Comparison of ENCODE assay signal across 17 mouse cellular contexts in genomic region chr11:100810516-100810915, GRCm38 (mm10). TPM values are rescaled to one million over a fixed set of nuclear protein-coding genes. Genes with fewer than 3 reads are reported as not detected.
DNase-seq lines count a peak whose midpoint lies in the region; ATAC-seq lines count a peak whose summit lies in the region.
"Had no signal": no experiment of that assay in that cellular context is flagged by ENCODE, and none has a peak within 500 bp of the region (broad histone marks: within the 10 kb centered on the region; RNA-seq: fewer than 3 reads in every experiment).

No protein-coding gene starts in this region.

- no peak overlapping the region for H3K4me3 ChIP-seq in embryonic facial prominence, embryonic 10.5 days
- H3K4me3 ChIP-seq in heart, embryonic 16.5 days (ENCODE audit: low read length) = no peak overlapping the region
- H3K4me3 ChIP-seq: hindbrain, embryonic 15.5 days; liver, embryonic 13.5 days; myocyte had no signal

- no peak overlapping the region for H3K4me2 ChIP-seq in heart, embryonic 16.5 days (ENCODE audit: low read depth, low read length)
- H3K4me2 ChIP-seq: hindbrain, embryonic 15.5 days; liver, embryonic 13.5 days had no signal

- 43% methylated on average over 9 of the region's 9 CpGs for WGBS in embryonic facial prominence, embryonic 10.5 days
- 42% methylated on average over 9 of the region's 9 CpGs for WGBS in heart, embryonic 16.5 days

- peak overlapping the region; percentile 1; the same call in 1 of the 2 replicates for H3K27ac ChIP-seq in embryonic facial prominence, embryonic 10.5 days (replicated peaks)
- peak overlapping the region; percentile 60 for H3K27ac ChIP-seq in heart, embryonic 16.5 days (ENCODE audit: low read length)
- H3K27ac ChIP-seq: hindbrain, embryonic 15.5 days; liver, embryonic 13.5 days had no signal

- no peaks in the 10 kb centered on the region; the same call in 1 of the 2 replicates for H3K36me3 ChIP-seq in embryonic facial prominence, embryonic 10.5 days (replicated peaks)
- H3K36me3 ChIP-seq in heart, embryonic 16.5 days (ENCODE audit: control insufficient read depth, insufficient read depth) = peaks cover 12% of the 10 kb centered on the region
- H3K36me3 ChIP-seq: hindbrain, embryonic 15.5 days had no signal

- peak; percentile 42 for DNase-seq in gastrocnemius, postnatal 14 days
- no peak for DNase-seq in gastrocnemius, postnatal 10 days
- peak; percentile 48 for DNase-seq in embryonic facial prominence, embryonic 10.5 days (ENCODE audit: low spot score)
- peak; percentile 49 to 84 for DNase-seq in kidney, postnatal 25 days
- DNase-seq in T-cell, adult 2 months (ENCODE audit: low spot score) = no peak
- no peak for DNase-seq in left cerebral cortex, postnatal 10 days (ENCODE audit: extremely low spot score in 1 of 2, low spot score in 2 of 2)
- DNase-seq: adrenal gland, postnatal 36 days; layer of hippocampus, adult 9-11 months; liver, embryonic 13.5 days; lung, postnatal 10 days; right cerebral cortex, postnatal 25 days had no signal

- no peaks in the 10 kb centered on the region for H3K9me3 ChIP-seq in embryonic facial prominence, embryonic 10.5 days
- 0 out of 2 replicates have a peak, but pooled peaks cover 7% of the 10 kb centered on the region for H3K9me3 ChIP-seq in heart, embryonic 16.5 days (replicated peaks; ENCODE audit: control insufficient read depth, low read length)
- H3K9me3 ChIP-seq: hindbrain, embryonic 15.5 days; liver, embryonic 13.5 days had no signal

- ATAC-seq in heart, embryonic 16.5 days (replicated peaks; ENCODE audit: extremely low read depth, insufficient read depth, low FRiP score) = 0 out of 2 replicates have a peak, but pooled peaks have one; percentile 28
- no peak for ATAC-seq in inflammation-experienced regulatory T-cells, adult 6 months

- no peaks in the 10 kb centered on the region for H3K27me3 ChIP-seq in embryonic facial prominence, embryonic 10.5 days (replicated peaks; ENCODE audit: low read depth, poor library complexity, severe bottlenecking)
- no peaks in the 10 kb centered on the region for H3K27me3 ChIP-seq in heart, embryonic 16.5 days (ENCODE audit: control insufficient read depth, insufficient read depth, low read length)
- H3K27me3 ChIP-seq: hindbrain, embryonic 15.5 days; liver, embryonic 13.5 days had no signal

- no peak overlapping the region for H3K9ac ChIP-seq in heart, embryonic 16.5 days (ENCODE audit: low read length)
- H3K9ac ChIP-seq: hindbrain, embryonic 15.5 days; liver, embryonic 13.5 days had no signal

- intact Hi-C loops in gastrocnemius, postnatal 14 days (cut with DNase I; ENCODE audit: low total_unique reads) = no loop called here
- intact Hi-C loops in left cerebral cortex, postnatal 10 days (cut with DNase I) = no loop called here

- peaks cover 17% of the 10 kb centered on the region for H3K4me1 ChIP-seq in embryonic facial prominence, embryonic 10.5 days
- peaks cover 21% of the 10 kb centered on the region for H3K4me1 ChIP-seq in heart, embryonic 16.5 days (ENCODE audit: control insufficient read depth, insufficient read depth, low read length)
- H3K4me1 ChIP-seq: hindbrain, embryonic 15.5 days had no signal

RNA-seq across cellular contexts. Expression of gene Ghdc, which starts 39.8 kb away (rescaled TPM):
- 1 to 10 TPM; 5.6 to 7.1 TPM for total RNA-seq in gastrocnemius, postnatal 14 days (2021)
- total RNA-seq in gastrocnemius, postnatal 10 days (2021) = 1 to 10 TPM; 7.7 to 8.4 TPM
- 3.3 and 3.7 TPM in 2 replicates for polyA plus RNA-seq in embryonic facial prominence, embryonic 10.5 days (2016; fragmentation: Nextera tagmentation; extraction: Ambion mirVana)
- polyA plus RNA-seq in heart, embryonic 16.5 days (2015; fragmentation: Nextera tagmentation; extraction: Ambion mirVana) = 7.1 and 7.7 TPM in 2 replicates
- polyA plus RNA-seq in inflammation-experienced regulatory T-cells, adult 6 months (2017; shearing (Covaris generic)) = 1 to 10 TPM; 1.7 to 2.6 (median 2.1) TPM
- 1 to 10 TPM; 5.9 to 7.6 TPM for total RNA-seq in left cerebral cortex, postnatal 10 days (2021)

RNA-seq across cellular contexts. Expression of gene Stat5b, which starts 40.0 kb away (rescaled TPM):
- 100 to 1,000 TPM in 1 of 2 experiments, 10 to 100 TPM in 1; 100.0 to 110 TPM for total RNA-seq in gastrocnemius, postnatal 14 days (2021)
- total RNA-seq in gastrocnemius, postnatal 10 days (2021) = 100 to 1,000 TPM; 107 to 114 TPM
- polyA plus RNA-seq in embryonic facial prominence, embryonic 10.5 days (2016; fragmentation: Nextera tagmentation; extraction: Ambion mirVana) = 14.4 and 14.9 TPM in 2 replicates
- polyA plus RNA-seq in heart, embryonic 16.5 days (2015; fragmentation: Nextera tagmentation; extraction: Ambion mirVana) = 31.3 and 36.5 TPM in 2 replicates
- polyA plus RNA-seq in inflammation-experienced regulatory T-cells, adult 6 months (2017; shearing (Covaris generic)) = 10 to 100 TPM; 25.2 to 40.4 (median 33.7) TPM
- total RNA-seq in left cerebral cortex, postnatal 10 days (2021) = 10 to 100 TPM; 12.4 to 13.4 TPM

RNA-seq across cellular contexts. Expression of gene Hcrt, which starts 47.8 kb away (rescaled TPM):
- not detected for total RNA-seq in gastrocnemius, postnatal 14 days (2021)
- total RNA-seq in gastrocnemius, postnatal 10 days (2021) = not detected
- not detected in 2 replicates for polyA plus RNA-seq in embryonic facial prominence, embryonic 10.5 days (2016; fragmentation: Nextera tagmentation; extraction: Ambion mirVana)
- polyA plus RNA-seq in heart, embryonic 16.5 days (2015; fragmentation: Nextera tagmentation; extraction: Ambion mirVana) = not detected in 2 replicates
- not detected for polyA plus RNA-seq in inflammation-experienced regulatory T-cells, adult 6 months (2017; shearing (Covaris generic))
- under 1 TPM in 1 of 2 experiments, not detected in 1; 0.86 TPM for total RNA-seq in left cerebral cortex, postnatal 10 days (2021)
- total RNA-seq: adrenal gland, postnatal 36 days; gastrocnemius, adult 18-20 months had no signal
- polyA plus RNA-seq: forebrain, embryonic 11.5 days; liver, embryonic 13.5 days; myocyte had no signal

RNA-seq across cellular contexts. Expression of gene Stat5a, which starts 48.6 kb away (rescaled TPM):
- 10 to 100 TPM; 17.9 to 21.5 TPM for total RNA-seq in gastrocnemius, postnatal 14 days (2021)
- 10 to 100 TPM; 29.6 to 32.7 TPM for total RNA-seq in gastrocnemius, postnatal 10 days (2021)
- 1.7 and 1.9 TPM in 2 replicates for polyA plus RNA-seq in embryonic facial prominence, embryonic 10.5 days (2016; fragmentation: Nextera tagmentation; extraction: Ambion mirVana)
- 10.1 and 15.1 TPM in 2 replicates for polyA plus RNA-seq in heart, embryonic 16.5 days (2015; fragmentation: Nextera tagmentation; extraction: Ambion mirVana)
- polyA plus RNA-seq in inflammation-experienced regulatory T-cells, adult 6 months (2017; shearing (Covaris generic)) = 10 to 100 TPM; 31.2 to 34.1 (median 31.3) TPM
- total RNA-seq in left cerebral cortex, postnatal 10 days (2021) = 1 to 10 TPM; 2.0 to 3.4 TPM

RNA-seq across cellular contexts. Expression of gene Kcnh4, which starts 50.8 kb away (rescaled TPM):
- not detected for total RNA-seq in gastrocnemius, postnatal 14 days (2021)
- total RNA-seq in gastrocnemius, postnatal 10 days (2021) = not detected
- 0.64 and 0.71 TPM in 2 replicates for polyA plus RNA-seq in embryonic facial prominence, embryonic 10.5 days (2016; fragmentation: Nextera tagmentation; extraction: Ambion mirVana)
- polyA plus RNA-seq in heart, embryonic 16.5 days (2015; fragmentation: Nextera tagmentation; extraction: Ambion mirVana) = not detected in 2 replicates
- under 1 TPM in 1 of 3 experiments, not detected in 2; 0.47 TPM for polyA plus RNA-seq in inflammation-experienced regulatory T-cells, adult 6 months (2017; shearing (Covaris generic))
- total RNA-seq in left cerebral cortex, postnatal 10 days (2021) = 1 to 10 TPM; 7.8 to 9.5 TPM
- total RNA-seq: gastrocnemius, adult 18-20 months had no signal
- polyA plus RNA-seq: liver, embryonic 13.5 days had no signal

Comparison
In these comparisons a context has a peak if more than half of its experiments do, and no peak if none do; other contexts are left out.
1. DNase-seq: peak in gastrocnemius, postnatal 14 days (single experiment), embryonic facial prominence, embryonic 10.5 days (single experiment) and kidney, postnatal 25 days (2 of 2); none in gastrocnemius, postnatal 10 days (single experiment), T-cell, adult 2 months (single experiment) and left cerebral cortex, postnatal 10 days (0 of 2).
2. RNA of gene Stat5b, which starts 40.0 kb away (total RNA-seq): 107 to 114 TPM in gastrocnemius, postnatal 10 days and 100.0 to 110 TPM in gastrocnemius, postnatal 14 days; 12.4 to 13.4 TPM in left cerebral cortex, postnatal 10 days; every median in the first group is over 4 times any median in the second.